Comparison of ENCODE assay signal across 9 mouse cellular contexts in genomic region chr6:108876052-108876451, GRCm38 (mm10). TPM values are rescaled to one million over a fixed set of nuclear protein-coding genes. Genes with fewer than 3 reads are reported as not detected.
A peak's percentile ranks its signal among the peaks of the same experiment; 100 is the strongest.
DNase-seq lines count a peak whose midpoint lies in the region; ATAC-seq and TF ChIP-seq lines count a peak whose summit lies in the region.
"Had no signal": no experiment of that assay in that cellular context is flagged by ENCODE, and none has a peak within 500 bp of the region (broad histone marks: within the 10 kb centered on the region; RNA-seq: fewer than 3 reads in every experiment).

No protein-coding gene starts in this region.

- no peak for TF ChIP-seq CTCF in layer of hippocampus, adult 2 months (conservative IDR thresholded peaks at IDR 0.05)
- no peak for TF ChIP-seq CTCF in bone marrow macrophage, adult 2 months (IDR thresholded peaks at IDR 0.05; ENCODE audit: low read depth, low read length)
- no peak for TF ChIP-seq CTCF in lung, postnatal 0 days (IDR thresholded peaks at IDR 0.05)

- TF ChIP-seq POLR2A in bone marrow macrophage, adult 2 months (IDR thresholded peaks at IDR 0.05; ENCODE audit: borderline replicate concordance, low read depth, low read length), result no peak

- WGBS in lung, postnatal 0 days, result 18% methylated on average over 5 of the region's 5 CpGs

- H3K27ac ChIP-seq in layer of hippocampus, adult 2 months, result peak overlapping the region; percentile 28; the same call in 1 of the 2 replicates
- no peak overlapping the region for H3K27ac ChIP-seq in bone marrow macrophage, adult 2 months (ENCODE audit: insufficient read depth, low read depth, low read length)
- peak overlapping the region; percentile 8; the same call in 1 of the 2 replicates for H3K27ac ChIP-seq in lung, postnatal 0 days (ENCODE audit: low read length)
- H3K27ac ChIP-seq: stomach, embryonic 15.5 days had no signal

- H3K4me3 ChIP-seq in layer of hippocampus, adult 2 months, result peak overlapping the region; percentile 31; the same call in 1 of the 2 replicates
- H3K4me3 ChIP-seq in bone marrow macrophage, adult 2 months (ENCODE audit: insufficient read depth, low read length), result 0 out of 2 replicates have a peak overlapping the region, but pooled peaks have one; percentile 10
- no peak overlapping the region for H3K4me3 ChIP-seq in lung, postnatal 0 days (ENCODE audit: low read depth, low read length)
- H3K4me3 ChIP-seq: stomach, embryonic 15.5 days had no signal

- peak; percentile 73 for ATAC-seq in lung, postnatal 0 days

- H3K9ac ChIP-seq in lung, postnatal 0 days (replicated peaks; ENCODE audit: low read depth), result no peak overlapping the region; the same call in 1 of the 2 replicates
- H3K9ac ChIP-seq: stomach, embryonic 15.5 days had no signal

- no peaks in the 10 kb centered on the region for H3K27me3 ChIP-seq in lung, postnatal 0 days (replicated peaks; ENCODE audit: insufficient read depth, low read length)
- H3K27me3 ChIP-seq: stomach, embryonic 15.5 days had no signal

- no peaks in the 10 kb centered on the region for H3K36me3 ChIP-seq in lung, postnatal 0 days (ENCODE audit: insufficient read depth, low read length)
- H3K36me3 ChIP-seq: stomach, embryonic 15.5 days had no signal

- H3K4me1 ChIP-seq in bone marrow macrophage, adult 2 months (ENCODE audit: control insufficient read depth, insufficient read depth, low read length), result no peaks in the 10 kb centered on the region
- H3K4me1 ChIP-seq in lung, postnatal 0 days (ENCODE audit: insufficient read depth, low read depth, low read length), result no peaks in the 10 kb centered on the region
- H3K4me1 ChIP-seq: stomach, embryonic 15.5 days had no signal

- TF ChIP-seq EP300 in lung, postnatal 0 days (IDR thresholded peaks at IDR 0.05), result no peak

- H3K4me2 ChIP-seq in lung, postnatal 0 days (replicated peaks; ENCODE audit: low read depth, low read length), result peak overlapping the region; percentile 12; the same call in 1 of the 2 replicates
- H3K4me2 ChIP-seq: stomach, embryonic 15.5 days had no signal

- DNase-seq in layer of hippocampus, adult 2 months (ENCODE audit: low spot score in 2 of 2), result no peak
- no peak for DNase-seq in layer of hippocampus, postnatal 25 days (ENCODE audit: extremely low spot score in 1 of 2, low spot score in 1 of 2)
- DNase-seq in heart, postnatal 4 days, result peak; percentile 23
- peak; percentile 54 for DNase-seq in lung, postnatal 0 days (ENCODE audit: low spot score)
- DNase-seq in thymus, postnatal 10 days (ENCODE audit: low spot score in 2 of 2), result peak; percentile 30 to 41
- DNase-seq in yolk sac, embryonic 10.5 days (ENCODE audit: low spot score), result no peak
- no peak for DNase-seq in embryo, embryonic 9.5 days (ENCODE audit: extremely low spot score)

- H3K9me3 ChIP-seq in lung, postnatal 0 days (ENCODE audit: low read length), result no peaks in the 10 kb centered on the region
- H3K9me3 ChIP-seq: stomach, embryonic 15.5 days had no signal

RNA-seq across cellular contexts. Expression of gene Edem1, which starts 47.6 kb away (rescaled TPM):
- 10 to 100 TPM; 13.3 to 17.2 TPM for total RNA-seq in layer of hippocampus, adult 2 months (2021)
- total RNA-seq in layer of hippocampus, postnatal 25 days (2021), result 10 to 100 TPM; 14.8 to 17.0 TPM
- 186 and 200 TPM in 2 replicates for polyA plus RNA-seq in bone marrow macrophage, adult 2 months (2012; ENCODE audit: insufficient read depth, insufficient read length, missing spikeins)
- total RNA-seq in heart, postnatal 4 days (2021), result 10 to 100 TPM; 14.2 to 22.3 TPM
- polyA plus RNA-seq in lung, postnatal 0 days (2015; fragmentation: Nextera tagmentation; extraction: Ambion mirVana), result 15.0 and 15.5 TPM in 2 replicates

Comparison
In these comparisons a context has a peak if more than half of its experiments do, and no peak if none do; other contexts are left out.
1. DNase-seq: peak in heart, postnatal 4 days (single experiment), lung, postnatal 0 days (single experiment) and thymus, postnatal 10 days (2 of 2); none in layer of hippocampus, adult 2 months (0 of 2), layer of hippocampus, postnatal 25 days (0 of 2), yolk sac, embryonic 10.5 days (single experiment) and embryo, embryonic 9.5 days (single experiment).